Mouse (Mus musculus) intestine, postnatal 0 days (tissue): ENCODE measurements around the gene Fez1. TPM values are rescaled to one million over a fixed set of nuclear protein-coding genes. Genes with fewer than 3 reads are reported as not detected.

ENCODE experiments used
- ATAC-seq: fragments of 200-750 bp; cut with Nextera tagmentation; 2 replicates; pipeline ENCODE4 v1.8.0; 2017; ENCODE audit warnings: mild to moderate bottlenecking, moderate TSS enrichment, moderate library complexity
- H3K27ac ChIP-seq: fragments of 300-500 bp; sonication (generic); 2 replicates; pipeline ENCODE4 v1.5.1; 2014; ENCODE audit warnings: mild to moderate bottlenecking, low read depth, low read length, moderate library complexity
- H3K27me3 ChIP-seq: fragments of 300-500 bp; sonication (generic); replicated peaks from 2 replicates; pipeline ENCODE4 v1.6.1; 2014; ENCODE audit warnings: low read length, mixed read lengths; ENCODE audit not compliant: control insufficient read depth, insufficient read depth
- H3K36me3 ChIP-seq: fragments of 300-500 bp; sonication (generic); 2 replicates; pipeline ENCODE4 v1.6.1; 2014; ENCODE audit warnings: mild to moderate bottlenecking, moderate library complexity; ENCODE audit not compliant: control insufficient read depth, insufficient read depth
- H3K4me1 ChIP-seq: fragments of 300-500 bp; sonication (generic); replicated peaks from 2 replicates; pipeline ENCODE4 v1.6.1; 2014; ENCODE audit warnings: antibody characterized with exemption, low read length, mixed read lengths; ENCODE audit not compliant: control insufficient read depth, insufficient read depth
- H3K4me2 ChIP-seq: fragments of 300-500 bp; sonication (generic); replicated peaks from 2 replicates; pipeline ENCODE4 v1.6.1; 2014; ENCODE audit warnings: low read depth, mild to moderate bottlenecking, moderate library complexity
- H3K4me3 ChIP-seq: fragments of 300-500 bp; sonication (generic); 2 replicates; pipeline ENCODE4 v1.5.1; 2014; ENCODE audit warnings: low read depth, low read length
- H3K9ac ChIP-seq: fragments of 300-500 bp; sonication (generic); 2 replicates; pipeline ENCODE4 v1.6.1; 2014; ENCODE audit warnings: mild to moderate bottlenecking, low read depth, low read length
- H3K9me3 ChIP-seq: fragments of 300-500 bp; sonication (generic); 2 replicates; pipeline ENCODE4 v1.6.1; 2016; ENCODE audit warnings: mixed run types; ENCODE audit not compliant: control insufficient read depth
- CTCF ChIP-seq: sonication (generic); IDR thresholded peaks from 2 replicates; pipeline ENCODE4 v1.5.1; 2016; ENCODE audit warnings: low read depth, mild to moderate bottlenecking, control low read depth, antibody characterized with exemption, moderate library complexity
- WGBS: fragments of 180-500 bp; shearing (Covaris S2); extraction: QIAGEN DNeasy Blood & Tissue Kit; methylation state at CpG from one replicate; pipeline ENCODE4 v1.1.7; 2014; 5-methylcytosine and 5-hydroxymethylcytosine counted together
- polyA plus RNA-seq: library from polyadenylated mRNA; unstranded; fragments of >200 nt; fragmentation: Nextera tagmentation; extraction: Ambion mirVana; gene quantifications from 2 replicates; pipeline ENCODE4 v1.2.1, GENCODE M21; 2015

The Fez1 gene
- polyA plus RNA-seq, 1 experiment from 2014 or later: 9.6 TPM

- no peak overlapping the region for H3K4me2 ChIP-seq
- H3K4me3 ChIP-seq: no peak overlapping the region
- no peaks in the 10 kb centered on the region for H3K27me3 ChIP-seq
- no peaks in the 10 kb centered on the region for H3K9me3 ChIP-seq
- H3K4me1 ChIP-seq: no peaks in the 10 kb centered on the region
- WGBS: 44% methylated on average over 1 of the region's 1 CpGs
- H3K36me3 ChIP-seq: no peaks in the 10 kb centered on the region
- ATAC-seq: no peak
- H3K27ac ChIP-seq: no peak overlapping the region
- no peak for TF ChIP-seq CTCF
- no peak overlapping the region for H3K9ac ChIP-seq
Observed at GRCm38 (mm10) chr9:36850091-36850490, 28.4 kb downstream of the Fez1 start.

- TF ChIP-seq CTCF: no peak
- no peak for ATAC-seq
- 74% methylated on average over 2 of the region's 2 CpGs for WGBS
- H3K27me3 ChIP-seq: no peaks in the 10 kb centered on the region
- no peak overlapping the region for H3K27ac ChIP-seq
- H3K4me2 ChIP-seq: no peak overlapping the region
- H3K36me3 ChIP-seq: no peaks in the 10 kb centered on the region
- no peak overlapping the region for H3K4me3 ChIP-seq
- H3K9ac ChIP-seq: no peak overlapping the region
- H3K4me1 ChIP-seq: no peaks in the 10 kb centered on the region
- H3K9me3 ChIP-seq: no peaks in the 10 kb centered on the region
Observed at GRCm38 (mm10) chr9:36852175-36852574, 30.5 kb downstream of the Fez1 start.

GRCm38 (mm10) chr9:36856351-36856750, 34.7 kb downstream of the Fez1 start:
- no peaks in the 10 kb centered on the region for H3K4me1 ChIP-seq
- no peak for ATAC-seq
- 55% methylated on average over 2 of the region's 2 CpGs for WGBS

GRCm38 (mm10) chr9:36857476-36858117, 35.9 kb downstream of the Fez1 start:
- Histone ChIP-seq H3K27ac (no peak overlapping the region), H3K27me3 (no peaks in the 10 kb centered on the region), H3K4me1 (no peaks in the 10 kb centered on the region), H3K9ac (no peak overlapping the region), H3K9me3 (no peaks in the 10 kb centered on the region), H3K4me2 (no peak overlapping the region), H3K4me3 (no peak overlapping the region), H3K36me3 (no peaks in the 10 kb centered on the region)
- WGBS: 49% methylated on average over 8 of the region's 8 CpGs
- no peak for ATAC-seq
- TF ChIP-seq CTCF: no peak

More at GRCm38 (mm10) chr9:36856351-36856750, 34.7 kb downstream of the Fez1 start:
- Histone ChIP-seq H3K27ac (no peak overlapping the region), H3K4me3 (no peak overlapping the region), H3K4me2 (no peak overlapping the region), H3K9ac (no peak overlapping the region), H3K36me3 (no peaks in the 10 kb centered on the region), H3K27me3 (no peaks in the 10 kb centered on the region), H3K9me3 (no peaks in the 10 kb centered on the region)
- TF ChIP-seq CTCF: no peak

- no peak overlapping the region for H3K27ac ChIP-seq
Observed at GRCm38 (mm10) chr9:36858677-36859076, 37.0 kb downstream of the Fez1 start.

GRCm38 (mm10) chr9:36862576-36862975, 40.9 kb downstream of the Fez1 start:
- H3K4me1 ChIP-seq: no peaks in the 10 kb centered on the region
- no peak overlapping the region for H3K9ac ChIP-seq
- no peaks in the 10 kb centered on the region for H3K27me3 ChIP-seq
- H3K27ac ChIP-seq: no peak overlapping the region
- 71% methylated on average over 2 of the region's 2 CpGs for WGBS
- no peaks in the 10 kb centered on the region for H3K36me3 ChIP-seq
- H3K4me2 ChIP-seq: no peak overlapping the region
- ATAC-seq: no peak
- TF ChIP-seq CTCF: no peak
- no peaks in the 10 kb centered on the region for H3K9me3 ChIP-seq
- no peak overlapping the region for H3K4me3 ChIP-seq

More at GRCm38 (mm10) chr9:36858677-36859076, 37.0 kb downstream of the Fez1 start:
- H3K4me2 ChIP-seq: no peak overlapping the region
- no peaks in the 10 kb centered on the region for H3K27me3 ChIP-seq
- no peaks in the 10 kb centered on the region for H3K36me3 ChIP-seq
- H3K9ac ChIP-seq: no peak overlapping the region
- no peak for ATAC-seq
- WGBS: 47% methylated on average over 4 of the region's 4 CpGs
- H3K4me3 ChIP-seq: no peak overlapping the region
- no peaks in the 10 kb centered on the region for H3K4me1 ChIP-seq
- no peak for TF ChIP-seq CTCF
- no peaks in the 10 kb centered on the region for H3K9me3 ChIP-seq
